Mouse (Mus musculus): ENCODE measurements around the gene Ttll9. TPM values are rescaled to one million over a fixed set of nuclear protein-coding genes. Genes with fewer than 3 reads are reported as not detected.

Gene Ttll9
- 6.4 and 7.7 TPM in 2 replicates for polyA plus RNA-seq (2012; rRNA removed)

DNA sequence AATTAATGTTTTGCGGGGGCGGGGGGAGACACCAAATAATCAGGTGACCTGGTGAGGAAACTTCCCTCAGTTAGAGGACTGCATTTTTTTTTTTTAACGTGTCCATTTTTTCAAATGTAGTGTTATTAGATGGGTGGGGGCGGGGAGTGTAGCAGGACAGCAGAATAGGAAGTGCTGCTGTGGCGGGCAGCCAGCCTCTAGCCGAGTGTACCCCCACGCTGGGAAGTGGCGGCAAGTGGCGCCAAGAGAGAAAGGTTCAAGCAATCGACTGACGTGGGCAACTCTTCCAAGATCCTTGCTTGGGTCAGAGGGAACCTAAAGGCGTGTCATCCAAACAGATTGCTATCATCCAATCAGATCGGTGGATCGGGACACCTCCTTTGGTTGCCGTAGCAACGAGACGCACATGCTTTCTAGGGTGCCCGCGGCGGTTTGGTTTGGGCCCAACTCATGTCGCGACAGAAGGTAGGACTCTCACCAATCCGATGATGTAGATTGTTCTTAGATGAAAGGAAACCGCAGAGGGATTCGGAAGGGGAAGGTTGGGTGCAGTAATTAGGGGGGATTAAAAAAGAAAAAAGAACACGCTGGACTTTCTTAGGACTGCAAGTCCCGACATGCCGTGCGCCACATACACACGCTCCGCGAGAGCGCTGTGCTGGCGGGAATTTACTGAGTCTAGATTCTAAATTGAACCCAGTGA, at the start of gene Ttll9:
Ttll9 (plus strand) TSS at position 395 of the 703 bp plus-strand sequence.

DNA sequence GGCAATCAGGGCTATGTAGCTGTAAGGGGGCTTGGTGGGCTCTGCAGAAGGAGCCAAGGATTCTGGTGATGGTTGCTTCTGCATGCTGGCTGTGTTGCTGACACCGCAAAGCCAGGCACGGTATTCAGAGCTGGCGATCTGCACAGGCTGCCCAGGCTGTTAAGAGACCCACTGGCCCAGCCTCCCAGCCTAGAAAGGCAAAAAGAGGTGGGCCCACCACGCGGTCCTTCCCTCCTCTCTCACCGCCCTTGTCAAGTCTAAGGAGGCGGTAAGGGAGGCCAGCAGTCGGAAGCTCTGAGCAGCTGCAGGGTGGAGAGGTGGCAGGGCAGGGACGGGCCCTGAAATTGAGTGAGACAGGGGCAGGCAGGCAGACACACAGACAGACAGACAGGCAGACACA, 29.2 kb upstream of the Ttll9 start, which contains the start of gene Foxs1:
Foxs1 (minus strand) TSS at position 161 of the 400 bp plus-strand sequence.

DNA sequence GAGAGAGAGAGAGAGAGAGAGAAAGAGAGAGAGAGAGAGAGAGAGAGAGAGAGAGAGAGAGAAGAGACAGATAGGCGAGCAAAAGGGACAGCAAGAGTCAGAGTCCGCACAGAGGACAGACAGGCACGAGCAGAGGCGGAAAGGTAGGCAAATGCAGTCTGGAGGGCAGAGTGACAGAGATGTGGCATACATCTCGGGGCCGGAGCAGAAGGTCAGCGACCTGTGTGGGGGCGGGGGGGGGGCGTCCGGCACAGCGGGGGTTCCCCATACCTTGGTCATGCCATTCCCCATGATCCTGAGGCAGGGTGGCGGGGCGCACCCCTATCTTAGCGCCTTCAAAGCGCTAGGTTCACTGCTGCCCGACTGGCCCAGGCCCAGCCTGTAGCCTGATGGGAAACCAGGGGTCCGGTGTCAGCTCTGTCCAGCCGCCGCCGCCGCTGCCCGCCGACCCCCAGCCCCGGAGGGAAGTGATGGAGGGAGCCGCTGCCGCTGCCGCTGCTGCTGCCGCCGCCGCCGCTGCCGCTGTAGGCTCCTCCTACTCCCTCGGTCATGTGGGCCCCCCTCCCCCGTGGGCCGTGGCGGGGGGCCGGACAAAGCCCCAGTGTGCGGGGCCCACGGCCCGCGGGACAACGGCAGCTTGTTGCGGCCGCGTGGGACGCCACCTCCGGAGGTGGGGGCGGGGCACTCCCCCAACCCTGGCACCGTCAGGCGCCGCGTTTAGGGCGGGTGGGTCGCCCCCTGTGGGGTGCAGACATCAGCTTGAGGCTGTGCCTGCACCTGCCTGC, 11.0 kb upstream of the Ttll9 start, which contains the start of gene Dusp15:
Dusp15 (minus strand) TSS at position 634 of the 785 bp plus-strand sequence.

GRCm38 (mm10) chr2:153014758-153015593, 52.7 kb downstream of the Ttll9 start, which contains the start of gene Pdrg1:
TSS of gene Pdrg1 (minus strand) at chr2:153015427.

GRCm38 (mm10) chr2:153031126-153032082, 69.1 kb downstream of the Ttll9 start, which contains the start of gene Xkr7:
TSS of gene Xkr7 (plus strand) at chr2:153031852.

Other genes with a start within 250 kb of the Ttll9 start
- gene Id1, start 226.2 kb upstream of the Ttll9 start, polyA plus RNA-seq (2012; rRNA removed), result 104 and 112 TPM in 2 replicates
- gene Cox4i2, start 208.3 kb upstream of the Ttll9 start, polyA plus RNA-seq (2012; rRNA removed), result 6.7 and 6.9 TPM in 2 replicates
- 91.7 and 101 TPM in 2 replicates for gene Bcl2l1, start 130.8 kb upstream of the Ttll9 start, polyA plus RNA-seq (2012; rRNA removed)
- 11.6 and 12.9 TPM in 2 replicates for gene Tpx2, start 114.5 kb upstream of the Ttll9 start, polyA plus RNA-seq (2012; rRNA removed)
- 0.05 and 0.56 TPM in 2 replicates for gene Mylk2, start 51.1 kb upstream of the Ttll9 start, polyA plus RNA-seq (2012; rRNA removed)
- gene Foxs1, start 29.3 kb upstream of the Ttll9 start, polyA plus RNA-seq (2012; rRNA removed), result 3.5 TPM in 2 replicates
- 29.4 and 31.8 TPM in 2 replicates for gene Dusp15, start 10.8 kb upstream of the Ttll9 start, polyA plus RNA-seq (2012; rRNA removed)
- 179 and 180 TPM in 2 replicates for gene Pdrg1, start 52.9 kb downstream of the Ttll9 start, polyA plus RNA-seq (2012; rRNA removed)
- 10.2 and 10.7 TPM in 2 replicates for gene Xkr7, start 69.4 kb downstream of the Ttll9 start, polyA plus RNA-seq (2012; rRNA removed)
- 8.0 and 9.5 TPM in 2 replicates for gene Ccm2l, start 103.5 kb downstream of the Ttll9 start, polyA plus RNA-seq (2012; rRNA removed)
- gene Hck, start 146.0 kb downstream of the Ttll9 start, polyA plus RNA-seq (2012; rRNA removed), result 4.9 and 6.5 TPM in 2 replicates
- gene Tm9sf4, start 198.8 kb downstream of the Ttll9 start, polyA plus RNA-seq (2012; rRNA removed), result 53.8 and 57.1 TPM in 2 replicates